Mouse (Mus musculus): ENCODE data around the gene Arhgef6.

DNA sequence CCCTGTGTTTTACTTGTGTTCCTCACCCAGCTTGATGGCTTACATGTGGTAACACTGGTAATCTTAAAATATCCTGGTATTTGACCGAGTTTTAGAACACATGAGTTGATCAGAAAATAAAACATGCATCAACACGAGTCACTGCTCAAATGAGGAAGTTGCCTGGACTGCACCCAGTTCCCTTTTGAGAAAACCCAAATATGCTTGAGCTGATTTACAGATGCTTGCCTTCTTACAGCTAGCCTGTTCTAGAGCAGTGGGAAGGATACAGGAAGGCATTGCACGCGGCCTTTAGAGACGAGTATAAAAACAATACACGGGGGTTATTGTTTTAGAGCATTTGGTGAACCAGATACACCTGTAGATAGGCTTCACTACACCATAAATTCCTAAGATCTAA, 31.8 kb downstream of the Arhgef6 start:
- no peak for TF ChIP-seq CTCF (IDR thresholded peaks at IDR 0.05; ENCODE audit: insufficient read depth, low read depth, low read length)
- no peak for TF ChIP-seq POLR2A (IDR thresholded peaks at IDR 0.05; ENCODE audit: insufficient read depth, low read depth, low read length)

Data from olfactory bulb, adult 2 months (tissue).